Mouse (Mus musculus) ES-Bruce4 (cell line): ENCODE data around the gene Tekt3.

Source experiments
- EP300 ChIP-seq: IDR thresholded peaks from 2 replicates; pipeline ENCODE4 v1.6.1; 2011; ENCODE audit warnings: low read depth, low read length; ENCODE audit not compliant: insufficient read depth
- POLR2A ChIP-seq: IDR thresholded peaks from one replicate; pipeline ENCODE4 v1.8.1; 2011; ENCODE audit warnings: low read length; ENCODE audit not compliant: insufficient read depth

DNA sequence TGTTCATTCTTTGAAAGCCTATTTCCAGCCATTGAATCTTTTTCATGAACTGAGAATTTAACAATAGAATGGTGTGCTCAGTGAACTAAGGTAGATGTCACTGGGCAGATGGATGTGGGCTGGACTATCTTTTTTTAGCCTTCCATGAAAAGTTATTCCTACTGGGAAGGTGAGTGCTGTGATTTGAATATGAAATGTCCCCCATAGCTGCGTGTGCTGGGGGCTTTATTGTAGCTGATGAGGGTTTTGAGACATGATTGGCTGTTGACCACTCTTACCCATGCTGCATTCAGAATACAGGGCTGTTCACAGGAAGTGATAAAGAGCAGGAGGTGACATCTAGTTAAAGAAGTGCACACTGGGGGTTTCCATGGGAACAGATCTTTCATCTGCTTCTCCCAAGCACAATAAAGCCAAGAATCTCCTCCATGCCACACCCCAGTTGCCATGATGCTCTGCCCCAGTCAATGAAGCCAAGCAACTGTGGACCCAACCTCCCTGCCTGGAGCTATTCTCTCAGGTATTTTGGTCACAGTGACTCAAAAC, 47.8 kb downstream of the Tekt3 start:
- TF ChIP-seq EP300 (no peak), POLR2A (no peak)
